Mouse (Mus musculus) kidney, embryonic 16.5 days (tissue): ENCODE measurements around the gene Dlg2. TPM values are rescaled to one million over a fixed set of nuclear protein-coding genes. Genes with fewer than 3 reads are reported as not detected.
"Not testable (repeated sequence)": the region's sequence is repeated elsewhere in the genome, so short reads cannot be mapped to it uniquely, and the experiment has no call there.

Experiments used
- ATAC-seq: fragments of 200-750 bp; cut with Nextera tagmentation; 2 replicates; pipeline ENCODE4 v1.8.0; 2017; ENCODE audit warnings: moderate TSS enrichment; ENCODE audit not compliant: low FRiP score, low TSS enrichment
- H3K27ac ChIP-seq: fragments of 300-500 bp; sonication (generic); 2 replicates; pipeline ENCODE4 v1.5.1; 2014; ENCODE audit warnings: low read length
- H3K27me3 ChIP-seq: fragments of 300-500 bp; sonication (generic); 2 replicates; pipeline ENCODE4 v1.6.1; 2014; ENCODE audit warnings: low read length, control low read depth, mixed read lengths; ENCODE audit not compliant: insufficient read depth
- H3K36me3 ChIP-seq: fragments of 300-500 bp; sonication (generic); 2 replicates; pipeline ENCODE4 v1.6.1; 2014; ENCODE audit warnings: low read length, control low read depth, mixed read lengths; ENCODE audit not compliant: insufficient read depth
- H3K4me1 ChIP-seq: fragments of 300-500 bp; sonication (generic); 2 replicates; pipeline ENCODE4 v1.6.1; 2014; ENCODE audit warnings: low read length, control low read depth, mixed read lengths; ENCODE audit not compliant: insufficient read depth
- H3K4me2 ChIP-seq: fragments of 300-500 bp; sonication (generic); replicated peaks from 2 replicates; pipeline ENCODE4 v1.6.1; 2014; ENCODE audit warnings: low read depth, low read length
- H3K4me3 ChIP-seq: fragments of 300-500 bp; sonication (generic); 2 replicates; pipeline ENCODE4 v1.5.1; 2014; ENCODE audit warnings: mild to moderate bottlenecking, low read length
- H3K9ac ChIP-seq: fragments of 300-500 bp; sonication (generic); replicated peaks from 2 replicates; pipeline ENCODE4 v1.6.1; 2014; ENCODE audit warnings: low read length
- H3K9me3 ChIP-seq: fragments of 300-500 bp; sonication (generic); 2 replicates; pipeline ENCODE4 v1.6.1; 2016; ENCODE audit warnings: low read length, control low read depth
- WGBS: fragments of 180-500 bp; shearing (Covaris S2); extraction: QIAGEN DNeasy Blood & Tissue Kit; methylation state at CpG from one replicate; pipeline ENCODE4 v1.1.7; 2014; 5-methylcytosine and 5-hydroxymethylcytosine counted together
- polyA plus RNA-seq: library from polyadenylated mRNA; unstranded; fragments of >200 nt; fragmentation: Nextera tagmentation; extraction: Ambion mirVana; gene quantifications from 2 replicates; pipeline ENCODE4 v1.2.1, GENCODE M21; 2015

The Dlg2 gene
- polyA plus RNA-seq, 1 experiment from 2014 or later: 1.0 TPM

DNA sequence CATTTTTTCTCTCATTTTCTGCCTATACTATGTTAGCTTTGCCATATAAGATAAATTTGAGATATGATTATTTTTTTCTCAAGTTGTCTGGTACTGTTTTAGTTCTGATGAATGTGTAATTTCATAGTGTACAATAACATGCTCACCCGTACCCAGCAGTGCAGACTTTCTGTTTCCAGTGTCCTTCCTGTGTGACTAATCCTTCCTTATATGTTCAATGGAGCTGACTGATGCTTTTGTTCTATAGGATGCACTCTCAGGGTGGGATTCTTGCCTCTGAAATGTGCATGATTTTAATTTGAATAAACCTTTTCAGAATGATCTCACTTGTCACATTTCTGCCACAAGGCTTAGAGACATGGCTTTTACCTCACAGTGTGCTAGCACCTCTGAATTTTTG is 259.9 kb downstream of the Dlg2 start:
- H3K4me2 ChIP-seq: no peak overlapping the region
- no peak for ATAC-seq
- no peak overlapping the region for H3K4me3 ChIP-seq
- H3K9ac ChIP-seq: no peak overlapping the region
- H3K27me3 ChIP-seq: no peaks in the 10 kb centered on the region
- WGBS: 61% methylated on average over 1 of the region's 1 CpGs
- H3K27ac ChIP-seq: no peak overlapping the region
- H3K36me3 ChIP-seq: no peaks in the 10 kb centered on the region
- H3K9me3 ChIP-seq: no peaks in the 10 kb centered on the region
- no peaks in the 10 kb centered on the region for H3K4me1 ChIP-seq

DNA sequence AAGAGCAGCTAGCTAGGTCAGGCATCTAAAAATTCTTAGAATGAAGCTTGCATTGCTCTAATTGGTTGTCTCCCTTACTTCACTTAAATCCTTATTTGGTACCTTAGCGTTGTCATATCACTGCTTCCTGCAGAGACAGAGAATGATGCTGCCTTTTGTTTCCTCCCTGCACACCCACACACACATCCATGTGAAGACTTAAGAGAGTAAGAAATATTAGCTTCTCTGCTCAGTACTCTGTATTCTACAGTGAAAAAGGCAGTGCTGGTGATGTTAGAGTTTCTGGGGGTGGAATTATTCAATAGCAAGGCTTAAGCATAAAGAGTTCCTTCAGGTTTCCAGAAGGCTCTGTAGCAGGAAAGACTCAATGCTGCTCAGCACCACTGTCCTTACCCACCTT is 272.2 kb downstream of the Dlg2 start:
- no peak for ATAC-seq
- WGBS: 96% methylated on average over 1 of the region's 1 CpGs
- Histone ChIP-seq H3K4me1 (no peaks in the 10 kb centered on the region), H3K4me2 (no peak overlapping the region), H3K27me3 (no peaks in the 10 kb centered on the region), H3K9ac (no peak overlapping the region), H3K4me3 (no peak overlapping the region), H3K9me3 (no peaks in the 10 kb centered on the region), H3K27ac (no peak overlapping the region), H3K36me3 (no peaks in the 10 kb centered on the region)

DNA sequence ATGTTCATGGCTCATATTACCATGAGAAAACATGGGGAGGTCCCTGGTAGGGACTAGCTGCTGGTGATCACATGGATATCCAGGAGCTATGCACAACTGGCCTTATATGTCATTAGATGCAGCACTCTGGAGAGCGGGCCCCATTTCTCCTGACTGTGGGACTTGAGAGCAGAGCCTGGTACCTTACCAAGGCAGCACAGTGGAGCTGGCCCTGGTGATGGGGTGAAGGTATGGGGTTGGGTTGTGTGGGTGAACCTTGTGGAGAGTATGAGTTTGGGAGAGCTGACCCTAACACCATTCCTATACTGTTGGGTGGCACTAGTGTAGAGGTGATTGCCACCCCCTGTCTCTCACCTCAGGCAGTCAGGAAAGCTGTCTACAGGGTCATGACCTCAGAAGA is 311.5 kb downstream of the Dlg2 start:
- Histone ChIP-seq H3K27ac (no peak overlapping the region), H3K27me3 (no peaks in the 10 kb centered on the region), H3K4me2 (no peak overlapping the region), H3K4me3 (no peak overlapping the region), H3K4me1 (no peaks in the 10 kb centered on the region), H3K36me3 (no peaks in the 10 kb centered on the region), H3K9me3 (no peaks in the 10 kb centered on the region), H3K9ac (no peak overlapping the region)
- ATAC-seq: no peak
- 100% methylated on average over 1 of the region's 1 CpGs for WGBS

- H3K4me2 ChIP-seq: no peak overlapping the region
- WGBS: 46% methylated on average over 1 of the region's 1 CpGs
- no peak for ATAC-seq
- no peak overlapping the region for H3K27ac ChIP-seq
- no peak overlapping the region for H3K4me3 ChIP-seq
- H3K27me3 ChIP-seq: no peaks in the 10 kb centered on the region
- H3K9me3 ChIP-seq: no peaks in the 10 kb centered on the region
- H3K4me1 ChIP-seq: no peaks in the 10 kb centered on the region
- H3K9ac ChIP-seq: no peak overlapping the region
- H3K36me3 ChIP-seq: no peaks in the 10 kb centered on the region
These were observed 315.1 kb downstream of the Dlg2 start for GRCm38 (mm10) chr7:90791522-90791921.

GRCm38 (mm10) chr7:90825640-90826039 is 349.2 kb downstream of the Dlg2 start:
- Histone ChIP-seq H3K9me3 (no peaks in the 10 kb centered on the region), H3K27me3 (no peaks in the 10 kb centered on the region), H3K27ac (no peak overlapping the region), H3K36me3 (no peaks in the 10 kb centered on the region), H3K4me2 (no peak overlapping the region), H3K4me1 (no peaks in the 10 kb centered on the region), H3K4me3 (no peak overlapping the region), H3K9ac (no peak overlapping the region)
- no peak for ATAC-seq
- WGBS: 85% methylated on average over 3 of the region's 3 CpGs

GRCm38 (mm10) chr7:90841276-90841675 is 364.8 kb downstream of the Dlg2 start:
- ATAC-seq: no peak
- Histone ChIP-seq H3K4me3 (no peak overlapping the region), H3K9ac (no peak overlapping the region), H3K27me3 (no peaks in the 10 kb centered on the region), H3K4me2 (no peak overlapping the region), H3K36me3 (no peaks in the 10 kb centered on the region), H3K27ac (no peak overlapping the region), H3K4me1 (no peaks in the 10 kb centered on the region), H3K9me3 (no peaks in the 10 kb centered on the region)
- WGBS: 75% methylated on average over 4 of the region's 4 CpGs

DNA sequence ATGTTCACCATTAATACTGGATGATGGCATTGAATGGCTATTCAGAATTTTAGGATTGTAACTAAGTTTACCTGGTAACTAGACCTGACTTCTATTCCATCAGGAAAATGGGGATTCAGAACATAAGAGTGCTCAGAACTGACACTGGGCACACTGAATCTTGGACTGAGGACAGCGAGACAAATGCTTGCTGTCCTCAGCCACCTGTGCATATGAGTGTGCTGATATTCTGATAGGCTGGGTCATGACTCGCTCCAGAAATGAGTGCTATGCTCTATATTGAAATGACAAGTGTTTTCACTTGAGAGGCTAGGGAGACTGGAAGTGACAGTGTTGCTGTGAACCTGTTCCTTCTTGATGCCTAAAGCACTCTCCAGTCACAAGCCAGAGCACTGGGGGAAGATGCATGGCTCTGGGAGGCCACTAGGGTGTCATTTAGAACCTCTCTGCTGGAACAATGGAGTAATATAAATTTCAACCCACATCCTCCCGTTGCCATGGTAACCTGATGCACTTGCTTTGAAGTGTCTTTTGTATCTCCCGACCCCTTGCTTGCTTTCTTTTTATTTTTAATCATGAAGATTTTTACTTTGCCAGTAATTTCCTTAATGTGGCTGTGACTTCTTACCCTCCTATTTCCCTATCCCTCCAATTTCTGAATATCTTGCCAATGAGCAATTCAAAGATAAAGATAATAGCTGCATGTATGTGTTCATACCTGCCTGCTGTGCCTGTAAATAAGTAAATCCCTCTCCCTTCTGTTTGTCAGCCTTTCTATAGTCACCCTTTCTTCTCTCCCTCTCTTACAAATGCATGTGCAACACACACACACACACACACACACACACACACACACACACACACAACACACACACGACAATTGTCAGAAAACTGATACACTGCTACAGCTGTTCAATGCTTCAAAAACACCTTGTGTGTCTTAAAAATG is 367.1 kb downstream of the Dlg2 start:
- H3K27ac ChIP-seq: no peak overlapping the region
- ATAC-seq: no peak
- no peaks in the 10 kb centered on the region for H3K27me3 ChIP-seq
- H3K4me3 ChIP-seq: no peak overlapping the region
- no peaks in the 10 kb centered on the region for H3K4me1 ChIP-seq
- no peak overlapping the region for H3K4me2 ChIP-seq
- WGBS: 65% methylated on average over 5 of the region's 5 CpGs
- no peak overlapping the region for H3K9ac ChIP-seq
- H3K36me3 ChIP-seq: no peaks in the 10 kb centered on the region
- H3K9me3 ChIP-seq: no peaks in the 10 kb centered on the region

DNA sequence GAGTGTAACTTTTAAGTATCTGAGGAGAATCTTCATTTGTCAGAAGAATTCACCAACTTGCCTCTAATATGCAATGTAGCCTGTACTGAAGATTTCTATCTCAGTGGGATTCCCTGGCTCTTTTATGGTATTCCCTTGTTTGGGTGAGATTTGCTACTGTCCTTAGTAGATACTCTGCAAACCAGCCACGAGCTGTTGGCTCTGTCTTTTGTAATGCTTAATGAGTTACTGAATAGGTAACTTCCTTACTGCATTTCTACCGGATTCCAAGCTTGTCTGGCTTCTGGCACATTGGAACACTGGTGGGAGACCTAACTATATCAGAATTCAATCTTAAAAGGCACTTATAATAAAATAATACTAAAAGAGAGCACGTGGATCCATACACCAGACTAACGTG is 400.3 kb downstream of the Dlg2 start:
- not testable (repeated sequence) for H3K9me3 ChIP-seq, H3K27me3 ChIP-seq, H3K27ac ChIP-seq, ATAC-seq, H3K4me1 ChIP-seq, H3K4me2 ChIP-seq, H3K9ac ChIP-seq, H3K36me3 ChIP-seq, H3K4me3 ChIP-seq
- 61% methylated on average over 4 of the region's 4 CpGs for WGBS

GRCm38 (mm10) chr7:90882740-90883139 is 406.3 kb downstream of the Dlg2 start:
- Histone ChIP-seq H3K4me3 (no peak overlapping the region), H3K9me3 (no peaks in the 10 kb centered on the region), H3K27me3 (peaks cover 7% of the 10 kb centered on the region), H3K4me1 (peaks cover 9% of the 10 kb centered on the region), H3K4me2 (no peak overlapping the region), H3K27ac (no peak overlapping the region), H3K36me3 (no peaks in the 10 kb centered on the region), H3K9ac (no peak overlapping the region)
- WGBS: 69% methylated on average over 3 of the region's 3 CpGs
- ATAC-seq: no peak

- peak; percentile 31; the same call in 1 of the 2 replicates for ATAC-seq
- Histone ChIP-seq H3K9me3 (no peaks in the 10 kb centered on the region), H3K27me3 (peaks cover 7% of the 10 kb centered on the region), H3K4me3 (peak overlapping the region; percentile 43), H3K27ac (no peak overlapping the region), H3K36me3 (no peaks in the 10 kb centered on the region), H3K4me1 (peaks cover 9% of the 10 kb centered on the region), H3K4me2 (peak overlapping the region; percentile 80), H3K9ac (no peak overlapping the region)
- 1% methylated on average over 13 of the region's 13 CpGs for WGBS
These were observed 410.0 kb downstream of the Dlg2 start for GRCm38 (mm10) chr7:90886396-90887006.
